Mouse (Mus musculus): ENCODE measurements around the gene Pde4dip.

Gene Pde4dip

DNA sequence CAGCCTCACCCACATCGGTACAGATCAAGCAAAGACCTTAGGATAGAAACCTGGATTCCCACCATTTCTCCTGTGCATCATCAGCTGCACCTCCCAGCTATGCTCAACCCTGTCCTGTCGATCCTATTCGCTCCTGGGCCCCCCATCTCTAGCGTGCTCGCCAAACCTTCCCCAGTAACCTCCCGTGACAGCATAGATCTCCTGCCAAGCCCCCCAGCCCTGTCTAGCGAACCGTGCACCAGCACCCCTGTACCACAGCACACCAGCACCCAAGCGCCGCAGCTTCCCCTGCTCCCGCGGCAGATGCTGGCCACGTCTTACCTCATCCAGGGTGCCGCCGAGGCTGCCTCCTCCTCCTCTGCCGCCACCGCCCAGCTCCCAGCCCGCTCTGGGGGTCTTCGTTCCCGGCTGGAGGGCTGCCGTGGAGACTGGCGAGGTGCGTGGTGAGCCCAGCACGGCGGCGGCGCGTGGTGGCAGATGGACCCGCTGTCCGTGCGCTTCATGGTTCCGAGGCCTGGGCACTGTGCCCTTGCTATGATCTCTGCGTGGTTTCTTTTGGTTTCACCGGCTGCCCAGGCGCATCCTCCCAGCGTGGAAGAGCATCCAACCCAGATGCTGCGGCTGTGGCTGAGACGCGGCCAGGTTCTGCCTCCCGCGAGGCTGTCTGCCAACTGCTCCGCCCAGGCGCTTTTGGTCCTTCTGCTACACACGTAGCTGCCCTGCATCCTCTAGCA lies at the start of gene Pde4dip:
Pde4dip (minus strand) TSS at position 540 of the 734 bp plus-strand sequence.
- DNase-seq (ENCODE audit: low read depth), result no peak

- DNase-seq (ENCODE audit: low read depth), result no peak
These were observed 49.4 kb upstream of the Pde4dip start for GRCm38 (mm10) chr3:97937945-97938266.

GRCm38 (mm10) chr3:97937068-97937944 lies 48.8 kb upstream of the Pde4dip start:
- peak; percentile 87 for DNase-seq (ENCODE audit: low read depth)

DNA sequence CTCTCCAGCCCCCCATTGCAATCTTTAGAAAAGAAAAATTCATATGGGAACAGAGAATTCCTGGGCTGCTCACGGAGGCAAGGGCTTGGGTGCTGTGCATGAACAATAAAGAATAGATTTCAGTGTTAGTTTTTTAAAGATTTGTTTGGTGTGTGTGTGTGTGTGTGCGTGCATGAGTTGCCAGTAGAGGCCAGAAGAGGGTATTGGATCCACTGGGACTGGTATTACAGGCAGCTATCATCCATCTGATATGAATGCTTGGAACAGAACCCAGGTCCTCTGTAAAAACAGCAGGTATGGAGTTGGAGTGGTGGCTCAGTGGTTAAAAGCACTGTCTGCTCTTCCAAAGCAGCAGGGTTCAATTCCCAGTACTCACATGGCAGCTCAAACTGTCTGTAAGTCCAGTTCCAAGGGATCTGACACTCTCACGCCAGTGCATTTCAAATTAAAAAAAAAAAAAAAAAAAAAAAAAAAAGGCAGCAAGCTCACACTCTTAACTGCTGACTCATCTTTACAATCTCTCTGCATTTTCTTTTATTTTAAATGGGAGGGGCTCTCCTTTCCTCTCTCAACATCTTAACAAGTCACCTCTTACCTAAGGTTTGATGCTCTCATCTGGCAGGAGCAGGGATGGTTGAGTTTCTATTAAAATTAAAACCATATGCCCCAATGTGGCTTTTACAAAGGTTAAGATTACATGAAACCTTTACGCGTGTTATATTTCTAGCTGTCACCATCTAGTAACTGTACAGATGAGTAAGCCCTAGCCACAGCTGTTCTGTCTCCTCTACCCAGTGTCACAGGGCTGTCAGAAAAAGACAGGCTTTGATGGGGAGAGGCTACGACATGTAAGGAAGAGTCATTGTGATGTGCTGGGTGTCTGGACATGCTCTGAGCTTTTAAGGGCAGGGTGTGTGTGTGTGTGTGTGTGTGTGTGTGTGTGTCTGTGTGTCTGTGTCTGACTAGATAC lies 46.1 kb upstream of the Pde4dip start:
- peak; percentile 66 for DNase-seq (ENCODE audit: low read depth)

GRCm38 (mm10) chr3:97933811-97934210 lies 45.3 kb upstream of the Pde4dip start:
- peak; percentile 64 for DNase-seq (ENCODE audit: low read depth)

DNA sequence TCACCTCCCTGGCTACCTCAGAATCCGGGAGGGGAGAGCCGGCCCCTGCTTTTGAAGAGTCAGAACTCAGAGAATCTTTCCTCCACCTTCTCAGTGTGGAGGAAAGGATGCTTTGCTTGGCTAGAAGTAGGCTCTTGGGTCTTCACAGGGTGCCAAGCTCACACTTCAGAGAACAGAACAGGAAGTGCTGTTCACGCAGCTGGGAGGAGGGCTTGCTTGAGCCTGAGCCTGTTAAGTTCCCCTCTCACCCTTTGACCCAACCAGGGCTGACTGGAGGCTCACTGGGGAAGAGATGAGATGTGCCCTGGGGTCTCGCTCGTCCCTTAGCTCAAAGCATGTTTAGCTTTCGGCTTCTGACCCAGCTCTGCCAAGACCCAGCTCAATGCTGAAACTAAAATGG lies 44.7 kb upstream of the Pde4dip start:
- DNase-seq (ENCODE audit: low read depth), result peak; percentile 58

DNA sequence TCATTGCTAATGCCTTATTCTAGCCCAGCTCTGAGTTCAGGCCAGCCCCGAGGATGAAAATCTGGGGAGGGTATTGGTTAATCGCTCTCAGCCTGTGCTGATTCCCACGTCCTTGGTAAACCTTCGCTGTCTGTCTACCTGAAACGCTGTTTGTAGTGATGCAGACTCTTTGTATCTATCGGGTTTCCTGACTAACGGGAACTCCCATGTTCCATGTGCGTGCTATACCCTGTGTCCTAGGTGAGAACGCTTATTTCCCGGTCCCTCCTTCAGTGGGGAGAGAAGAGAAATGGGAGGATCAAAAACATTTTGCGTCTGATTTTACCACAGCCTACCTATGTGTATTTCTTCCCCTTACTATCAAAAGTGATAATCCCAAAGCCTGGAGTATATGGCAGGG lies 44.3 kb upstream of the Pde4dip start:
- DNase-seq (ENCODE audit: low read depth), result no peak

DNA sequence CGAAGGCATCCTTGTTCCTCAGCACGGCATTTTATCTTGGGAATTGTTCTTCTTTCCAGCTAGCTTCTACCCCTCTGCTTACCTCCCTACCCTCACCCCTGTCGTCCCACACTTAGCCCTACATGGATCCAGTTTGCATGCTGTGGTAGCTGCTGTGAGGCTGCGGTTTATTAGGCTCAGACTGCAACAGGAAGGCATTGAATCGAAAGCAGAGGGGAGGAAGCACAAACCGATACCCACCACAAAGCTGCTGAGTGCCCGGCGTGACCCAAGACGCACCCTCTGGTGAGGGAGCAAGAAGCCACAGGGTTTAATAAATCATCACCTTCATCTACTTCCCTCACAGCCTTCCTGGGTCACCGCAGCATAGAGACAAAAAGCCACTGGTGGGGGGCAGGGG lies 43.6 kb upstream of the Pde4dip start:
- DNase-seq (ENCODE audit: low read depth), result peak; percentile 92

DNA sequence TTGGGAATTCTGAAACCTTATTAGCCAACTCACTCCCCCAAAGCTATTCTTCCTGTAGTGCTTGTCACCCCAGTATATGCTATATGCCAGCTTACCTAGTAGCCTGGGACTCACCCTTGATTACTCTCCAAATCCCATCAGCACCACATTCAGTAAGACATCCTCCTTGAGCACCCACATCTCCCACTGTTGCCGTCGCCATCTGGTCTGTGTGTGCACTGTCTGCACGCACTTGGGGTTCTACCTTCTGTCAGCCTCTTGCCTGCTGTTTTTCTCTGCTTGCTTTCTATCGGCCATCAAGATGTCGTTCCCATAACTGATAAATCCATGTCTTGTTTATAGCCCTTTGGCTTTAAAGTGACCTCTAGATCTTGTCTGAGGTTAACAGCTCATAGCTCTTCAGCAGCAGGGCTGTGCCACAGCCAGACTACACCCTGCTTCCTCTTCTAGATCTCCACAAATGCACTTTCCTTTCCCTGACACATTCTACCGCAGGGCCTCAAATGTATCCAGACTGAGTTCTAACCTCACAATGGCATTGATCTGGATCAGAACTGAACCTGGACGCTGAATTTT lies 42.9 kb upstream of the Pde4dip start:
- DNase-seq (ENCODE audit: low read depth), result peak; percentile 84

DNA sequence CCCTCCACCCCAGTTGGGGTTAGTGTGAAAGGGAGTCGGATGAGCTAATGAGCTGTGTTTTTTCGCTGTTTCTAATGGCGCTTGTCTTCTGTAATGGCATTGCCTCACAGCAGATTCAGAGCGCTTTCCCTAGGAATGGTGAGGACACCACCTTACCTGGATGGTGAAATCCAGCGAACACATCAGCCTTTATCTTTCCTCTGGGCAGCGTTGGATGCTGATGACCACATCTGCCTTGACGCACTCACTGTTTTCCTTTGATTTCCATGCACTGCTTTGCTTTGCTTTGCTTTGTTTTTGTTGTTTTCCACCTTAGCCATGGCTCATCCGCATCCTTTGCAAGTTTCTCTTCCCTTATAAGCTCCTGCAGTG lies 42.3 kb upstream of the Pde4dip start:
- no peak for DNase-seq (ENCODE audit: low read depth)

- DNase-seq (ENCODE audit: low read depth), result peak; percentile 67
These were observed 41.8 kb upstream of the Pde4dip start for GRCm38 (mm10) chr3:97930141-97930786.

GRCm38 (mm10) chr3:97928968-97929858 lies 40.7 kb upstream of the Pde4dip start:
- peak; percentile 90 for DNase-seq (ENCODE audit: low read depth)

DNA sequence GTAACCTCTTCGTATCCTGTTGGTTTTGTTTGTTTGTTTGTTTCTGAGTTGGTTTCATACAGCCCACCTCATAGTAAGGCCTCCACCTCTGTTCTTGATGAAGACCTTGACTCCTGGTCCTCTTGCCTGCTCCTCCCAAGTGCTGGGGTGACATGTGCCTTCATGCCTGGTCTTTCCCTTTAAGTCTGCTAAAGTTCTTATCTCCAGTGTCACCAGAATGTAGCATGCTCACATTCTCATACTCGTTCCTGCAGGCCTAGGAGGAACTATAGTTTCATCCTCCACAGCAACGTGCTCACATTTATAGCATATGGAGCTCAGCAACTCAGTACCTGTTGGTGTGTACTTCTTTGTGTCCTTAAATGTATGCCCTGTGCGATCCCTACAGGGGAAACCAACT lies 38.8 kb upstream of the Pde4dip start:
- no peak for DNase-seq (ENCODE audit: low read depth)

DNA sequence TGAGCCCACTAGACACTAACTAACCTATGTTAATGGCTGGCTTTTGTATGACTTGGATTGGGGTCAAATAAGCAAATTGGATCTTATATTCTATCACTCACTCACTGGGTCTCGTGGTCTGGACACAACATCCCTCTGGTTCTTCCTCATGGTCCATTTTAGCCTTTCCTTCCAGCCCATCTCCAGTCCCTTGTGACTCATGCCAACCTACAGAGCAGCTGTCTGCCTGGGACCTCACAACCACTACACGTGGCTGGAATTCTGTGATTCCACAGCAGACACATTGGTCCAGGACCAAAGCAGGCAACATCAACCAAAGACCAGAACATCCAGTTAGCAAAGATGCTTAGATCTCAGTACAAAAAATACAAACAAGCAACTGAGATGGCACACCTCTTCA lies 36.7 kb upstream of the Pde4dip start:
- DNase-seq (ENCODE audit: low read depth), result no peak

GRCm38 (mm10) chr3:97918885-97919550 lies 30.5 kb upstream of the Pde4dip start:
- no peak for DNase-seq (ENCODE audit: low read depth)

GRCm38 (mm10) chr3:97915081-97915480 lies 26.6 kb upstream of the Pde4dip start:
- DNase-seq (ENCODE audit: low read depth), result peak; percentile 50

- no peak for DNase-seq (ENCODE audit: low read depth)
These were observed 22.6 kb upstream of the Pde4dip start for GRCm38 (mm10) chr3:97911093-97911492.

DNA sequence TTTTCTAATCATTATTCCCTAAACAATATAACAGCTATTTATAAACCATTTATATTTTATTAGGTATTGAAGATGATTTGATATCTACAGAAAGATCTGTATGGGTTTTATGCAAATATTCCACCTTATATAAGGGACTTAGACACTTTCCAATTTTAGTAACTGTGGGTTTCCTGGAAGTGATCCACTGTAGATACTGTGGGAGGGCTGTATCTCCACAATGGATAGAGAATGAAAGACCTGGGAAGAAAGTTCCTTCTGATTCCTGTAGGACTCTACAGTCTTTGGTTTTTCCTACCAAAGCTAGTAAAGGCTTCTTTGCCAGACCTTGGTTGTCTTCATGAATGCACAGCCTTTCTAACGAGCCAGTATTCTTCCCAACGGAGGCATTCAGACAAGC lies 21.2 kb upstream of the Pde4dip start:
- no peak for DNase-seq (ENCODE audit: low read depth)

GRCm38 (mm10) chr3:97901586-97901985 lies 13.1 kb upstream of the Pde4dip start:
- DNase-seq (ENCODE audit: low read depth), result peak; percentile 36
